Mouse (Mus musculus): ENCODE data around the gene Vmn1r215.
"Not testable (repeated sequence)": the region's sequence is repeated elsewhere in the genome, so short reads cannot be mapped to it uniquely, and the experiment has no call there.

Vmn1r215 gene

GRCm38 (mm10) chr13:23067725-23068124 lies at the start of gene Vmn1r215:
Vmn1r215 (plus strand) TSS chr13:23068025.
- DNase-seq (ENCODE audit: low spot score in 2 of 2), result no peak

GRCm38 (mm10) chr13:23018158-23018557 lies 49.7 kb upstream of the Vmn1r215 start:
- no peak for DNase-seq (ENCODE audit: low spot score in 2 of 2)

DNA sequence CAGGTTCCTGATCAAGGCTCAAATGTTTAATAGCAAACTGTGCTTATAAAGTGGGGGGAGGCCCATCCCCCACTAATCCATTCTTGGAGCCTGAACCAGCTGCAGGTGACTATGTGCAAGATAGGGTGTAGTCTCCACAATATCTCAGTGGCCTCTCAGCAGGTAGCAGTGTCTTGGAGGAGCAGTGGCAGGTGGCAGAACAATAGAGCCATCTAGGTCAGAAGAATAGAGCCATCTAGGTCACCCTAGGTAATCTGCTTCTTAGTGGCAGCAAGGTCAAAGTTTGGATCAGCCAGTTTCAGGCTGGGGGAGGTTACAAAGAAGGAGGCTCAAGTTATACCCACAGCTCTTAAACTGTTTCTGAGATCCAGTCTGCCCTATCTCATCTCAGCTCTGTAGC lies 43.0 kb upstream of the Vmn1r215 start:
- no peak for DNase-seq (ENCODE audit: low spot score in 2 of 2)

DNA sequence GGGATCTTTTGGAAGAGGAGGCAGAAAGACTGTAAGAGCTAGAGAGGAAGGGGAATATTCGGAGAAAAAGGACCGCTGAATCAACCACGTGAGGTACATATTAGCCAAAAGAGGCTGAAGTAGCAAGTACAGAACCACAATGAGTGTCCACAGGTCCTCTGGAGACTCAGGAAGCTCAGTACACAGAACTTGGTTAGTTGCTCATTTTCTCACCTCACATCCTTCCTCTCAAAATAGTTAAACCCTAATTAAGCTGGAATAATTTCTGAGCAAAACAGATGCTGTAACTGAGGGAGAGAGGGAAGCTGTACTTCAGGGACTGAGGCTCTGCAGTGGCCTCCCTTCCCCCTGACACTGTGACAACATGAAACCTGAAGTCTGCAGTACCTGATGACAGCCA lies 37.7 kb upstream of the Vmn1r215 start, which contains the start of gene Vmn1r214:
Gene Vmn1r214 (plus strand): TSS at position 301 of the 400 bp plus-strand sequence.
- DNase-seq (ENCODE audit: low spot score in 2 of 2), result no peak

- DNase-seq (ENCODE audit: low spot score in 2 of 2), result no peak
These were observed 10.0 kb upstream of the Vmn1r215 start for GRCm38 (mm10) chr13:23057778-23058177.

GRCm38 (mm10) chr13:23069312-23069711 lies 1.5 kb downstream of the Vmn1r215 start:
- no peak for DNase-seq (ENCODE audit: low spot score in 2 of 2)

DNA sequence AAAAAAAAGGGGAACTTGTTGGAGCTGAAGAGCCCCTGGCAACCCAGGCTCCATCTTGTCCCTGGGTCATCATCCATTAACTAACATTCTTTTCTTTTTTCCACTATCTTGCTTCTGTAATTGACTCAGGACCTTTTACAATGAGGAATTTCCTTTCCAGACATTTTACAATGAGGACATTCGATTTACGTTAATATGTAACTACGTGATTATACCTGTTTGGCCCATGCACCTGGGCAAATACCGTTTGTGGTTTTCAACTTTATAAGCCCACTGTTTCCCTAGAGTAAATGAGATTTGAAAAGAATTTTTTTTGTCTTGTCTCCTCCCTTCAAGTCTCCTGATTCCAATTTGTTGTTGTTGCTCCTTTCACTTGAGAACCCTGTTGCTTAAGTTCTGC lies 26.6 kb downstream of the Vmn1r215 start:
- DNase-seq (ENCODE audit: low spot score in 2 of 2), result no peak

GRCm38 (mm10) chr13:23118126-23118525 lies 50.3 kb downstream of the Vmn1r215 start, which contains the start of gene Vmn1r217:
Vmn1r217 (minus strand) TSS chr13:23118226.
- DNase-seq (ENCODE audit: low spot score in 2 of 2), result not testable (repeated sequence)

- DNase-seq (ENCODE audit: low spot score in 2 of 2), result no peak
These were observed 52.8 kb downstream of the Vmn1r215 start for GRCm38 (mm10) chr13:23120611-23121010.

Measured in spleen, postnatal 10 days (tissue).